Mouse (Mus musculus): ENCODE measurements at regions not wholly inside any gene's neighbourhood (a gene's known extent, or its start where the extent isn't known, plus 50 kb on each side); places are given as distances from the start of the nearest gene placed in this dataset.

DNA sequence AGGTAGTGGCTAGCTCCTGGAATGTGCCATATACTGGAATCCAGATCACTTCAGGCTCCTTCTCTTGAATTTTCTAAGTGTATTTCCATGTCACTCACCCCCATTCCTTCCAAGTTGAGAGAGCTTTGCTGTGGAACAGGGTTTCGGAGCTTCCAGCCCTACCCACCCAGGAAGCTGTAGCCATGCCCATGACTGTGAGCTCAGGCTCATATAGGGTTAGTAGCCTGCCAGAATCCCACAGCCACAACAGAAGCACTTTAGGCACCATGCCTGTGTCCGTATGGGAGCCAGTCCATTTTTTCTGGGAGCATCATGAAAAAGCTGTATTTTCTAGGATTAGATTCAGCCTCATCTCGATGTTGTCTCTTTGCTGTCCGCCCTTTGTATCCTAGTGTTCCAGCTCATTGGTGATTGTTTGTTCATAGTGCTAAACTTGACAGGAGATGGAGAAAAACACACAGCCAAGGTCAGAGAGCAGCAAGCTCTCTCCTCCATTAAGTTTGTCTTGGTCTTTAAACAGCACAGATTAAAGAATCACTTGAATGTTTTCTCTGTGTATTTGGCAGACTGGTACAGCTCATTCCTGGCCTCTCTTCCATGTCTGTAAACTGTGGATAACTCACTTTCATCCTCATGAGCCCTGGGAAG lies 526.2 kb upstream of the 4930452B06Rik start:
- TF ChIP-seq CTCF (conservative IDR thresholded peaks at IDR 0.05; ENCODE audit: low read length): no peak
- no peak for TF ChIP-seq POU5F1 (IDR thresholded peaks at IDR 0.05; ENCODE audit: borderline replicate concordance, low read length)
- TF ChIP-seq NANOG (IDR thresholded peaks at IDR 0.05; ENCODE audit: borderline replicate concordance, low read length): no peak
